In genomic region chr17:25579332-25580047, GRCm38 (mm10) we compare ENCODE assay signal across 8 mouse cellular contexts. TPM values are rescaled to one million over a fixed set of nuclear protein-coding genes. Genes with fewer than 3 reads are reported as not detected.
DNase-seq lines count a peak whose midpoint lies in the region; ATAC-seq and TF ChIP-seq lines count a peak whose summit lies in the region.

No protein-coding gene starts in this region.

- peak overlapping the region; percentile 92 for H3K9ac ChIP-seq in heart, embryonic 11.5 days (ENCODE audit: low read depth, low read length)
- H3K9ac ChIP-seq in MEL (ENCODE audit: control insufficient read depth, low read depth, low read length, poor library complexity, severe bottlenecking), result peak overlapping the region; percentile 94
- peak overlapping the region; percentile 68 for H3K9ac ChIP-seq in forebrain, embryonic 15.5 days (replicated peaks)

- DNase-seq in heart, adult 8-10 months (ENCODE audit: low spot score), result no peak
- no peak for DNase-seq in MEL (ENCODE audit: low read depth, low spot score)
- DNase-seq in kidney, postnatal 36 days, result peak; percentile 48 to 64
- peak; percentile 24 for DNase-seq in skeletal muscle tissue, adult 2 months (ENCODE audit: low read depth, low spot score)
- DNase-seq in spleen, adult 12 weeks (ENCODE audit: low spot score), result no peak
- DNase-seq in thymus, postnatal 0 days (ENCODE audit: low spot score), result no peak

- peak overlapping the region; percentile 79 for H3K27ac ChIP-seq in heart, embryonic 11.5 days (ENCODE audit: low read depth, low read length)
- peak overlapping the region; percentile 68 for H3K27ac ChIP-seq in MEL (ENCODE audit: control insufficient read depth, low read depth, low read length)
- peak overlapping the region; percentile 41 for H3K27ac ChIP-seq in forebrain, embryonic 15.5 days (replicated peaks)

- TF ChIP-seq POLR2A in MEL (IDR thresholded peaks at IDR 0.05; ENCODE audit: control insufficient read depth in 1 of 2, insufficient read depth in 1 of 2, low read depth in 1 of 2, low read length in 2 of 2, poor library complexity in 1 of 2), result no peak; a peak in 1 of 4 replicates

- peak overlapping the region; percentile 92 for H3K4me2 ChIP-seq in heart, embryonic 11.5 days
- H3K4me2 ChIP-seq in forebrain, embryonic 15.5 days (replicated peaks), result peak overlapping the region; percentile 80

- 6% methylated on average over 21 of the region's 21 CpGs for WGBS in heart, embryonic 11.5 days (ENCODE audit: insufficient replicate concordance)
- WGBS in forebrain, embryonic 15.5 days, result 5% methylated on average over 21 of the region's 21 CpGs

- TF ChIP-seq EP300 in MEL (IDR thresholded peaks at IDR 0.05; ENCODE audit: low read depth in 1 of 2, low read length in 2 of 2), result no peak

- peak overlapping the region; percentile 82 for H3K4me3 ChIP-seq in heart, embryonic 11.5 days (ENCODE audit: low read depth, low read length)
- peak overlapping the region; percentile 93 to 96 for H3K4me3 ChIP-seq in MEL (ENCODE audit: control insufficient read depth in 1 of 2, insufficient read depth in 1 of 2, low read depth in 2 of 2, low read length in 2 of 2)
- H3K4me3 ChIP-seq in forebrain, embryonic 15.5 days, result peak overlapping the region; percentile 70

- H3K79me2 ChIP-seq in MEL (ENCODE audit: control insufficient read depth, insufficient read depth, low read length, poor library complexity), result peaks cover 6% of the 10 kb centered on the region

- no peaks in the 10 kb centered on the region for H3K27me3 ChIP-seq in heart, embryonic 11.5 days (ENCODE audit: control insufficient read depth, insufficient read depth, low read length)
- H3K27me3 ChIP-seq in MEL (ENCODE audit: control insufficient read depth in 1 of 2, insufficient read depth in 2 of 2, low read length in 2 of 2), result no peaks in the 10 kb centered on the region
- H3K27me3 ChIP-seq in forebrain, embryonic 15.5 days, result no peaks in the 10 kb centered on the region

- peaks cover 38% of the 10 kb centered on the region for H3K4me1 ChIP-seq in heart, embryonic 11.5 days (ENCODE audit: control insufficient read depth, insufficient read depth, low read length)
- H3K4me1 ChIP-seq in MEL (ENCODE audit: control insufficient read depth in 1 of 2, insufficient read depth in 2 of 2, low read length in 2 of 2), result peaks cover 0 to 27% of the 10 kb centered on the region in 2 experiments; a peak in 3 of 4 replicates
- H3K4me1 ChIP-seq in forebrain, embryonic 15.5 days, result peaks cover 26% of the 10 kb centered on the region

- H3K36me3 ChIP-seq in heart, embryonic 11.5 days (ENCODE audit: control insufficient read depth, insufficient read depth, low read length), result no peaks in the 10 kb centered on the region
- peaks cover 0 to 15% of the 10 kb centered on the region in 2 experiments; a peak in 2 of 4 replicates for H3K36me3 ChIP-seq in MEL (ENCODE audit: control insufficient read depth in 1 of 2, insufficient read depth in 2 of 2, low read length in 2 of 2)
- H3K36me3 ChIP-seq in forebrain, embryonic 15.5 days, result no peaks in the 10 kb centered on the region

- TF ChIP-seq RAD21 in MEL (IDR thresholded peaks at IDR 0.05; ENCODE audit: low read depth, low read length), result no peak

- no peaks in the 10 kb centered on the region for H3K9me3 ChIP-seq in heart, embryonic 11.5 days (replicated peaks; ENCODE audit: control insufficient read depth, low read length)
- no peaks in the 10 kb centered on the region for H3K9me3 ChIP-seq in MEL (replicated peaks; ENCODE audit: insufficient read depth, low read length)
- no peaks in the 10 kb centered on the region for H3K9me3 ChIP-seq in forebrain, embryonic 15.5 days

- TF ChIP-seq CTCF in MEL (IDR thresholded peaks at IDR 0.05 in 2 of 3, conservative IDR thresholded peaks at IDR 0.05 in 1 of 3; ENCODE audit: control insufficient read depth in 1 of 3, insufficient read depth in 1 of 3, low read depth in 2 of 3, low read length in 3 of 3, poor library complexity in 1 of 3, severe bottlenecking in 1 of 3), result no peak

- ATAC-seq in heart, embryonic 11.5 days (replicated peaks; ENCODE audit: insufficient number of reproducible peaks, low FRiP score, low TSS enrichment), result peak; percentile 24; the same call in 1 of the 2 replicates
- ATAC-seq in forebrain, embryonic 15.5 days (replicated peaks), result peak; percentile 50

TF ChIP-seq in MEL, 35 proteins besides CTCF, POLR2A, EP300 and RAD21:
- TF ChIP-seq ETS1 (IDR thresholded peaks at IDR 0.05; ENCODE audit: low read depth, low read length) (no peak), GABPA (IDR thresholded peaks at IDR 0.05; ENCODE audit: low read depth, low read length) (no peak), POLR2AphosphoS2 (IDR thresholded peaks at IDR 0.05; ENCODE audit: low read length) (no peak), UBTF (IDR thresholded peaks at IDR 0.05; ENCODE audit: borderline replicate concordance, insufficient read depth, low read depth, low read length) (no peak), CHD1 (IDR thresholded peaks at IDR 0.05; ENCODE audit: low read depth, low read length) (no peak), MXI1 (IDR thresholded peaks at IDR 0.05; ENCODE audit: low read depth, low read length) (no peak), HCFC1 (IDR thresholded peaks at IDR 0.05; ENCODE audit: low read depth, low read length) (no peak), MAFK (IDR thresholded peaks at IDR 0.05; ENCODE audit: borderline replicate concordance, low read depth, low read length) (no peak), TCF12 (IDR thresholded peaks at IDR 0.05; ENCODE audit: low read depth, low read length) (no peak), JUND (IDR thresholded peaks at IDR 0.05; ENCODE audit: low read depth, low read length) (no peak), TAL1 (IDR thresholded peaks at IDR 0.05; ENCODE audit: low read length) (no peak), KAT2A (conservative IDR thresholded peaks at IDR 0.05; ENCODE audit: low read depth, low read length) (no peak), BHLHE40 (IDR thresholded peaks at IDR 0.05; ENCODE audit: borderline replicate concordance, low read depth, low read length) (no peak), POLR2AphosphoS5 (IDR thresholded peaks at IDR 0.05; ENCODE audit: borderline replicate concordance, low read depth, low read length) (no peak), ZKSCAN1 (IDR thresholded peaks at IDR 0.05; ENCODE audit: low read depth, low read length) (no peak), ELF1 (IDR thresholded peaks at IDR 0.05; ENCODE audit: low read depth, low read length) (no peak), GATA1 (IDR thresholded peaks at IDR 0.05; ENCODE audit: low read depth, low read length) (no peak), MYB (IDR thresholded peaks at IDR 0.05; ENCODE audit: low read depth, low read length) (no peak), SMC3 (IDR thresholded peaks at IDR 0.05; ENCODE audit: low read depth, low read length) (no peak), NRF1 (IDR thresholded peaks at IDR 0.05; ENCODE audit: insufficient read depth, low read depth, low read length, poor library complexity, severe bottlenecking) (no peak)

RNA-seq across cellular contexts. Expression of gene Lmf1, which starts 0.6 kb away (rescaled TPM):
- 32.8 and 34.9 TPM in 2 replicates for polyA plus RNA-seq in heart, embryonic 11.5 days (2014; fragmentation: Nextera tagmentation; extraction: Ambion mirVana)
- 10 to 100 TPM; 30.7 to 34.2 (median 33.8) TPM for total RNA-seq in heart, adult 8-10 months (2022)
- total RNA-seq in MEL (2012; rRNA removed), result 14.0 and 16.0 TPM in 2 replicates
- 10 to 100 TPM in 1 of 2 experiments, not detected in 1; 30.5 TPM for polyA plus RNA-seq in MEL (2012; ENCODE audit: insufficient read depth in 1 of 2, insufficient read length in 2 of 2, low read depth in 1 of 2, low replicate concordance in 2 of 2, missing spikeins in 1 of 2)
- polyA plus RNA-seq in forebrain, embryonic 15.5 days (2015; fragmentation: Nextera tagmentation; extraction: Ambion mirVana), result 17.0 and 18.1 TPM in 2 replicates
- 15.5 and 16.1 TPM in 2 replicates for polyA plus RNA-seq in thymus, postnatal 0 days (2015; fragmentation: Nextera tagmentation; extraction: Ambion mirVana)

RNA-seq across cellular contexts. Expression of gene Sox8, which starts 9.0 kb away (rescaled TPM):
- polyA plus RNA-seq in heart, embryonic 11.5 days (2014; fragmentation: Nextera tagmentation; extraction: Ambion mirVana), result 2.0 and 2.9 TPM in 2 replicates
- under 1 TPM; 0.24 to 0.37 (median 0.32) TPM for total RNA-seq in heart, adult 8-10 months (2022)
- total RNA-seq in MEL (2012; rRNA removed), result not detected in 2 replicates
- polyA plus RNA-seq in MEL (2012; ENCODE audit: insufficient read depth in 1 of 2, insufficient read length in 2 of 2, low read depth in 1 of 2, low replicate concordance in 2 of 2, missing spikeins in 1 of 2), result not detected
- polyA plus RNA-seq in forebrain, embryonic 15.5 days (2015; fragmentation: Nextera tagmentation; extraction: Ambion mirVana), result 24.0 and 26.9 TPM in 2 replicates
- 0.23 and 0.26 TPM in 2 replicates for polyA plus RNA-seq in thymus, postnatal 0 days (2015; fragmentation: Nextera tagmentation; extraction: Ambion mirVana)

Comparison
In these comparisons a context has a peak if more than half of its experiments do, and no peak if none do; other contexts are left out.
1. DNase-seq: peak in kidney, postnatal 36 days (2 of 2) and skeletal muscle tissue, adult 2 months (single experiment); none in heart, adult 8-10 months (single experiment), MEL (single experiment), spleen, adult 12 weeks (single experiment) and thymus, postnatal 0 days (single experiment).
2. Peak in every context shown above with its lines, with median percentiles within 50 percentile points of each other: H3K27ac ChIP-seq, H3K4me3 ChIP-seq and H3K9ac ChIP-seq.